Mouse (Mus musculus) kidney, postnatal 36 days (tissue): ENCODE measurements at regions not wholly inside any gene's neighbourhood (a gene's known extent, or its start where the extent isn't known, plus 50 kb on each side); places are given as distances from the start of the nearest gene placed in this dataset.

Experiments
- DNase-seq, 2 experiments: peaks; one replicate each; pipeline ENCODE4 v3.0.0; 2021 to 2022; ENCODE audit warnings: mixed read lengths in 2 of 2

- DNase-seq, result no peak
Observed at GRCm38 (mm10) chr12:54265852-54266251, 62.2 kb upstream of the Egln3 start.

GRCm38 (mm10) chr12:54264893-54265835, 61.5 kb upstream of the Egln3 start:
- no peak for DNase-seq

GRCm38 (mm10) chr12:54264418-54264733, 60.7 kb upstream of the Egln3 start:
- DNase-seq, result no peak

- DNase-seq, result peak; percentile 21 to 24
Observed at GRCm38 (mm10) chr12:54263733-54264417, 60.2 kb upstream of the Egln3 start.

GRCm38 (mm10) chr12:54262236-54263005, 58.8 kb upstream of the Egln3 start:
- peak; percentile 44 to 53 for DNase-seq

GRCm38 (mm10) chr12:54261426-54261825, 57.8 kb upstream of the Egln3 start:
- DNase-seq, result peak; percentile 74 to 76

GRCm38 (mm10) chr12:54260502-54260901, 56.8 kb upstream of the Egln3 start:
- no peak for DNase-seq

- DNase-seq, result no peak
Observed at GRCm38 (mm10) chr12:54257776-54258433, 54.2 kb upstream of the Egln3 start.

GRCm38 (mm10) chr12:54256506-54257128, 53.0 kb upstream of the Egln3 start:
- DNase-seq, result peak in 1 of 2 experiments; percentile 25
